Mouse (Mus musculus): ENCODE data around the gene A630001G21Rik. TPM values are rescaled to one million over a fixed set of nuclear protein-coding genes. Genes with fewer than 3 reads are reported as not detected.

The A630001G21Rik gene
- total and polyA plus RNA-seq, 3 experiments = 15.4 to 24.0 TPM; not detected in 1

- Histone ChIP-seq H3K4me1 (ENCODE audit: control insufficient read depth in 1 of 2, insufficient read depth in 2 of 2, low read length in 2 of 2) (peaks cover 0 to 4% of the 10 kb centered on the region in 2 experiments; a peak in 2 of 4 replicates), H3K9me3 (replicated peaks; ENCODE audit: insufficient read depth, low read length) (no peaks in the 10 kb centered on the region), H3K36me3 (ENCODE audit: control insufficient read depth in 1 of 2, insufficient read depth in 2 of 2, low read length in 2 of 2) (no peaks in the 10 kb centered on the region), H3K27me3 (ENCODE audit: control insufficient read depth in 1 of 2, insufficient read depth in 2 of 2, low read length in 2 of 2) (no peaks in the 10 kb centered on the region), H3K27ac (ENCODE audit: control insufficient read depth, low read depth, low read length) (no peak overlapping the region), H3K9ac (ENCODE audit: control insufficient read depth, low read depth, low read length, poor library complexity, severe bottlenecking) (no peak overlapping the region), H3K79me2 (ENCODE audit: control insufficient read depth, insufficient read depth, low read length, poor library complexity) (no peaks in the 10 kb centered on the region), H3K4me3 (ENCODE audit: control insufficient read depth in 1 of 2, insufficient read depth in 1 of 2, low read depth in 2 of 2, low read length in 2 of 2) (no peak overlapping the region)
- no peak for DNase-seq (ENCODE audit: low read depth, low spot score)
- no peak for TF ChIP-seq USF1 (IDR thresholded peaks at IDR 0.05; ENCODE audit: low read depth, low read length)
- no peak for TF ChIP-seq ZKSCAN1 (IDR thresholded peaks at IDR 0.05; ENCODE audit: low read depth, low read length)
- no peak for TF ChIP-seq TCF12 (IDR thresholded peaks at IDR 0.05; ENCODE audit: low read depth, low read length)
- TF ChIP-seq TBP (IDR thresholded peaks at IDR 0.05; ENCODE audit: low read depth, low read length) = no peak
- no peak for TF ChIP-seq RAD21 (IDR thresholded peaks at IDR 0.05; ENCODE audit: low read depth, low read length)
- TF ChIP-seq NRF1 (IDR thresholded peaks at IDR 0.05; ENCODE audit: insufficient read depth, low read depth, low read length, poor library complexity, severe bottlenecking) = no peak
- TF ChIP-seq BHLHE40 (IDR thresholded peaks at IDR 0.05; ENCODE audit: borderline replicate concordance, low read depth, low read length) = no peak
Measured at GRCm38 (mm10) chr1:85742916-85743505, 35.4 kb downstream of the A630001G21Rik start.

GRCm38 (mm10) chr1:85742333-85742732 is 36.1 kb downstream of the A630001G21Rik start:
- Histone ChIP-seq H3K4me3 (ENCODE audit: control insufficient read depth in 1 of 2, insufficient read depth in 1 of 2, low read depth in 2 of 2, low read length in 2 of 2) (no peak overlapping the region), H3K79me2 (ENCODE audit: control insufficient read depth, insufficient read depth, low read length, poor library complexity) (no peaks in the 10 kb centered on the region), H3K27ac (ENCODE audit: control insufficient read depth, low read depth, low read length) (no peak overlapping the region), H3K9me3 (replicated peaks; ENCODE audit: insufficient read depth, low read length) (no peaks in the 10 kb centered on the region), H3K9ac (ENCODE audit: control insufficient read depth, low read depth, low read length, poor library complexity, severe bottlenecking) (no peak overlapping the region), H3K36me3 (ENCODE audit: control insufficient read depth in 1 of 2, insufficient read depth in 2 of 2, low read length in 2 of 2) (no peaks in the 10 kb centered on the region), H3K27me3 (ENCODE audit: control insufficient read depth in 1 of 2, insufficient read depth in 2 of 2, low read length in 2 of 2) (no peaks in the 10 kb centered on the region), H3K4me1 (ENCODE audit: control insufficient read depth in 1 of 2, insufficient read depth in 2 of 2, low read length in 2 of 2) (peaks cover 0 to 4% of the 10 kb centered on the region in 2 experiments; a peak in 2 of 4 replicates)
- DNase-seq (ENCODE audit: low read depth, low spot score) = no peak
- no peak for TF ChIP-seq TAL1 (IDR thresholded peaks at IDR 0.05; ENCODE audit: low read length)
- TF ChIP-seq USF1 (IDR thresholded peaks at IDR 0.05; ENCODE audit: low read depth, low read length) = no peak
- no peak for TF ChIP-seq CHD1 (IDR thresholded peaks at IDR 0.05; ENCODE audit: low read depth, low read length)
- no peak for TF ChIP-seq ZC3H11A (IDR thresholded peaks at IDR 0.05; ENCODE audit: low read depth, low read length)
- no peak for TF ChIP-seq USF2 (IDR thresholded peaks at IDR 0.05; ENCODE audit: borderline replicate concordance in 1 of 2, insufficient read depth in 1 of 2, low read depth in 1 of 2, low read length in 2 of 2)
- no peak for TF ChIP-seq ZKSCAN1 (IDR thresholded peaks at IDR 0.05; ENCODE audit: low read depth, low read length)
- TF ChIP-seq POLR2AphosphoS2 (IDR thresholded peaks at IDR 0.05; ENCODE audit: low read length) = no peak
- no peak for TF ChIP-seq MXI1 (IDR thresholded peaks at IDR 0.05; ENCODE audit: low read depth, low read length)
- no peak for TF ChIP-seq MAZ (IDR thresholded peaks at IDR 0.05; ENCODE audit: low read depth, low read length)
- TF ChIP-seq POLR2A (IDR thresholded peaks at IDR 0.05; ENCODE audit: control insufficient read depth in 1 of 2, insufficient read depth in 1 of 2, low read depth in 1 of 2, low read length in 2 of 2, poor library complexity in 1 of 2) = no peak
- TF ChIP-seq E2F4 (IDR thresholded peaks at IDR 0.05; ENCODE audit: borderline replicate concordance, low read depth, low read length) = no peak
- TF ChIP-seq UBTF (IDR thresholded peaks at IDR 0.05; ENCODE audit: borderline replicate concordance, insufficient read depth, low read depth, low read length) = no peak
- TF ChIP-seq BHLHE40 (IDR thresholded peaks at IDR 0.05; ENCODE audit: borderline replicate concordance, low read depth, low read length) = no peak
- TF ChIP-seq KAT2A (conservative IDR thresholded peaks at IDR 0.05; ENCODE audit: low read depth, low read length) = no peak
- no peak for TF ChIP-seq CTCF (IDR thresholded peaks at IDR 0.05 in 2 of 3, conservative IDR thresholded peaks at IDR 0.05 in 1 of 3; ENCODE audit: control insufficient read depth in 1 of 3, insufficient read depth in 1 of 3, low read depth in 2 of 3, low read length in 3 of 3, poor library complexity in 1 of 3, severe bottlenecking in 1 of 3)
- TF ChIP-seq NELFE (IDR thresholded peaks at IDR 0.05; ENCODE audit: low read depth, low read length) = no peak
- TF ChIP-seq MYC (IDR thresholded peaks at IDR 0.05; ENCODE audit: low read depth, low read length) = no peak

All from MEL (cell line).